Mouse (Mus musculus): ENCODE measurements around the gene Grk5.
A peak's percentile ranks its signal among the peaks of the same experiment; 100 is the strongest.
"Not testable (repeated sequence)": the region's sequence is repeated elsewhere in the genome, so short reads cannot be mapped to it uniquely, and the experiment has no call there.

Grk5 gene

GRCm38 (mm10) chr19:60889714-60890315 is at the start of gene Grk5:
TSS of gene Grk5 (plus strand) at chr19:60889749.
- DNase-seq (ENCODE audit: low spot score), result peak; percentile 91

- DNase-seq (ENCODE audit: low spot score), result no peak
Observed at GRCm38 (mm10) chr19:60843324-60843723, 46.2 kb upstream of the Grk5 start.

GRCm38 (mm10) chr19:60845731-60846130 is 43.8 kb upstream of the Grk5 start:
- DNase-seq (ENCODE audit: low spot score), result no peak

- DNase-seq (ENCODE audit: low spot score), result peak; percentile 89
Observed at GRCm38 (mm10) chr19:60860868-60861700, 28.5 kb upstream of the Grk5 start, which contains the start of gene Sfxn4. TSS of gene Sfxn4 (minus strand) at chr19:60861479.

GRCm38 (mm10) chr19:60866169-60866568 is 23.4 kb upstream of the Grk5 start:
- DNase-seq (ENCODE audit: low spot score), result not testable (repeated sequence)

GRCm38 (mm10) chr19:60870489-60870888 is 19.1 kb upstream of the Grk5 start:
- no peak for DNase-seq (ENCODE audit: low spot score)

GRCm38 (mm10) chr19:60871366-60871765 is 18.2 kb upstream of the Grk5 start:
- no peak for DNase-seq (ENCODE audit: low spot score)

GRCm38 (mm10) chr19:60872272-60872671 is 17.3 kb upstream of the Grk5 start:
- DNase-seq (ENCODE audit: low spot score), result no peak

GRCm38 (mm10) chr19:60873501-60873900 is 16.0 kb upstream of the Grk5 start:
- no peak for DNase-seq (ENCODE audit: low spot score)

- peak; percentile 91 for DNase-seq (ENCODE audit: low spot score)
Observed at GRCm38 (mm10) chr19:60874064-60874694, 15.4 kb upstream of the Grk5 start, which contains the start of gene Prdx3. TSS of gene Prdx3 (minus strand) at chr19:60874556.

- DNase-seq (ENCODE audit: low spot score), result peak; percentile 47
Observed at GRCm38 (mm10) chr19:60883129-60883528, 6.4 kb upstream of the Grk5 start.

- no peak for DNase-seq (ENCODE audit: low spot score)
Observed at GRCm38 (mm10) chr19:60887637-60888036, 1.9 kb upstream of the Grk5 start.

- DNase-seq (ENCODE audit: low spot score), result peak; percentile 27
Observed at GRCm38 (mm10) chr19:60889101-60889713, 342 bp upstream of the Grk5 start.

GRCm38 (mm10) chr19:60890391-60891122 is 1.0 kb downstream of the Grk5 start:
- peak; percentile 39 for DNase-seq (ENCODE audit: low spot score)

- no peak for DNase-seq (ENCODE audit: low spot score)
Observed at GRCm38 (mm10) chr19:60891123-60891470, 1.5 kb downstream of the Grk5 start.

GRCm38 (mm10) chr19:60891934-60892547 is 2.5 kb downstream of the Grk5 start:
- no peak for DNase-seq (ENCODE audit: low spot score)

GRCm38 (mm10) chr19:60895251-60895880 is 5.8 kb downstream of the Grk5 start:
- DNase-seq (ENCODE audit: low spot score), result no peak

- no peak for DNase-seq (ENCODE audit: low spot score)
Observed at GRCm38 (mm10) chr19:60903139-60903538, 13.6 kb downstream of the Grk5 start.

- no peak for DNase-seq (ENCODE audit: low spot score)
Observed at GRCm38 (mm10) chr19:60903971-60904370, 14.4 kb downstream of the Grk5 start.

- DNase-seq (ENCODE audit: low spot score), result no peak
Observed at GRCm38 (mm10) chr19:60905477-60905876, 15.9 kb downstream of the Grk5 start.

GRCm38 (mm10) chr19:60910304-60910703 is 20.8 kb downstream of the Grk5 start:
- no peak for DNase-seq (ENCODE audit: low spot score)
